Mouse (Mus musculus) intestine, postnatal 0 days (tissue): ENCODE results near the gene Zfp709. TPM values are rescaled to one million over a fixed set of nuclear protein-coding genes. Genes with fewer than 3 reads are reported as not detected.
"Not testable (repeated sequence)": the region's sequence is repeated elsewhere in the genome, so short reads cannot be mapped to it uniquely, and the experiment has no call there.

ENCODE experiments used
- ATAC-seq: fragments of 200-750 bp; cut with Nextera tagmentation; 2 replicates; pipeline ENCODE4 v1.8.0; 2017; ENCODE audit warnings: mild to moderate bottlenecking, moderate TSS enrichment, moderate library complexity
- H3K27ac ChIP-seq: fragments of 300-500 bp; sonication (generic); 2 replicates; pipeline ENCODE4 v1.5.1; 2014; ENCODE audit warnings: mild to moderate bottlenecking, low read depth, low read length, moderate library complexity
- H3K27me3 ChIP-seq: fragments of 300-500 bp; sonication (generic); replicated peaks from 2 replicates; pipeline ENCODE4 v1.6.1; 2014; ENCODE audit warnings: low read length, mixed read lengths; ENCODE audit not compliant: control insufficient read depth, insufficient read depth
- H3K36me3 ChIP-seq: fragments of 300-500 bp; sonication (generic); 2 replicates; pipeline ENCODE4 v1.6.1; 2014; ENCODE audit warnings: mild to moderate bottlenecking, moderate library complexity; ENCODE audit not compliant: control insufficient read depth, insufficient read depth
- H3K4me1 ChIP-seq: fragments of 300-500 bp; sonication (generic); replicated peaks from 2 replicates; pipeline ENCODE4 v1.6.1; 2014; ENCODE audit warnings: antibody characterized with exemption, low read length, mixed read lengths; ENCODE audit not compliant: control insufficient read depth, insufficient read depth
- H3K4me2 ChIP-seq: fragments of 300-500 bp; sonication (generic); replicated peaks from 2 replicates; pipeline ENCODE4 v1.6.1; 2014; ENCODE audit warnings: low read depth, mild to moderate bottlenecking, moderate library complexity
- H3K4me3 ChIP-seq: fragments of 300-500 bp; sonication (generic); 2 replicates; pipeline ENCODE4 v1.5.1; 2014; ENCODE audit warnings: low read depth, low read length
- H3K9ac ChIP-seq: fragments of 300-500 bp; sonication (generic); 2 replicates; pipeline ENCODE4 v1.6.1; 2014; ENCODE audit warnings: mild to moderate bottlenecking, low read depth, low read length
- H3K9me3 ChIP-seq: fragments of 300-500 bp; sonication (generic); 2 replicates; pipeline ENCODE4 v1.6.1; 2016; ENCODE audit warnings: mixed run types; ENCODE audit not compliant: control insufficient read depth
- CTCF ChIP-seq: sonication (generic); IDR thresholded peaks from 2 replicates; pipeline ENCODE4 v1.5.1; 2016; ENCODE audit warnings: low read depth, mild to moderate bottlenecking, control low read depth, antibody characterized with exemption, moderate library complexity
- WGBS: fragments of 180-500 bp; shearing (Covaris S2); extraction: QIAGEN DNeasy Blood & Tissue Kit; methylation state at CpG from one replicate; pipeline ENCODE4 v1.1.7; 2014; 5-methylcytosine and 5-hydroxymethylcytosine counted together
- polyA plus RNA-seq: library from polyadenylated mRNA; unstranded; fragments of >200 nt; fragmentation: Nextera tagmentation; extraction: Ambion mirVana; gene quantifications from 2 replicates; pipeline ENCODE4 v1.2.1, GENCODE M21; 2015

Zfp709 gene
- polyA plus RNA-seq, 1 experiment from 2014 or later = 4.0 TPM

GRCm38 (mm10) chr8:71856630-71857328 lies 25.0 kb upstream of the Zfp709 start:
- H3K27me3 ChIP-seq, H3K9me3 ChIP-seq, H3K4me2 ChIP-seq, H3K36me3 ChIP-seq, H3K27ac ChIP-seq, H3K4me1 ChIP-seq, H3K4me3 ChIP-seq, ATAC-seq, H3K9ac ChIP-seq: not testable (repeated sequence)
- WGBS = 80% methylated on average over 8 of the region's 10 CpGs

DNA sequence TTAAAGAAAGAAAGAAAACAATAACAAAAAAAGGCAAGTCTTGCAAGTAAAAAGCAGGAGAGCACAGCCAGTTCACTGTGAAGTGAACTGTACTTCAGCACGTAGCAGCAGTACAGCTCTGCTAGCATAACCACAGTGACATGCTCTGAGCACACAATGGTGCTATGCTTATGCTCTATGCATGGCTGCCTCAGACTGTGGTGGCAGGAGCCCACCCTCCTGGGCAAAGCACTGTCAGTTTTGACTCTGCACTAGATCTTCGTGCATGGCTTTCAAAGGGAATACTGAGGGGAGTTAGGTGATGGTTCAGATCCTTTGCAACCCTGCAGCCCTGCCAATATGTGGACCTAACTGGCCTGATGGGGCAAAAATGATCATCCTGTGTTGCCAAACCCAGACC lies 24.5 kb upstream of the Zfp709 start:
- H3K9ac ChIP-seq, ATAC-seq, H3K27me3 ChIP-seq, H3K4me1 ChIP-seq, H3K36me3 ChIP-seq, H3K27ac ChIP-seq, H3K4me2 ChIP-seq, H3K9me3 ChIP-seq, H3K4me3 ChIP-seq: not testable (repeated sequence)
- 84% methylated on average over 2 of the region's 2 CpGs for WGBS

DNA sequence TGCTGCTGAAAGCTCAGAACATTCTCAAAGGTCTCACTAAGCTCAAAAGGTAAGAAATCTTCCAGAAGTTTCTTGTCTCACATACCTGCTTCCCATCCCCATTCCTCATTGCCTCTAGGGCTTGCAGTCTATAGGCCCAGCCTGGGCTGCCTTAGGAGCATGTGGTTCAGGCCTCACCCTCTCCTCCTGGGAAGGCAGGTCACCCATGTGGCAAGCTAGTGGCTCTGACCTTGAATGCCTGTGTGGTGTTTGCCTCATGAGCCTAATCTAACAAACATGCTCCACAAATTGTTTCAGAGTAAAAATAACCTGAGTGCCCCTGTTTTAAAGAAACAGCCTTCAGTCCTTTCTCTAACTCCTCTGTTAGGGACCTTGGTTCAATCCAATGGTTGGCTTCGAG lies 20.3 kb upstream of the Zfp709 start:
- H3K4me1 ChIP-seq, H3K36me3 ChIP-seq, H3K4me2 ChIP-seq, ATAC-seq, H3K27me3 ChIP-seq, H3K4me3 ChIP-seq, H3K9ac ChIP-seq, H3K9me3 ChIP-seq, H3K27ac ChIP-seq: not testable (repeated sequence)
- WGBS = 88% methylated on average over 1 of the region's 1 CpGs

- H3K4me2 ChIP-seq, H3K4me1 ChIP-seq, H3K36me3 ChIP-seq, H3K27ac ChIP-seq, ATAC-seq, H3K9me3 ChIP-seq, H3K9ac ChIP-seq, H3K4me3 ChIP-seq, H3K27me3 ChIP-seq: not testable (repeated sequence)
Measured at GRCm38 (mm10) chr8:71862038-71862437, 19.8 kb upstream of the Zfp709 start.

DNA sequence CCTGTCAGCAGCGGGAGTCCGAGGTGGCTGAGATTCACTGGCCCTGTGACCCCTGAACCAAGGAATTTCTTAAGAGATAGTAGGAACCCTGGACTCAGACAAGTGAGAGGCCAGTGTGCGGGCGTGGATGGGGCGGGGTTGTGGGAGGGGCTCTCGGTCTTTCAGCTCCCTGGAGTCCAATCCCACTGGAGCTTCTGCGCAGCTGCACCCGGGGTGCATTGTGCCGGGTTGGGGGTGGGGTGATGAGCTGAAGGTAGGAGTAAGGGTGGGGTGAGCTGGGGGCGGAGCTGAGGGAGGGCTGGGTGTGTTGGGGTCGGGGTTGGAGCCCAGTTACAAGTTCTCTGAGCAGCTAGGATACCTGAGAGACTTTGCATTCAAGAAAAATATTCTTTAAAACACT lies 18.8 kb downstream of the Zfp709 start:
- not testable (repeated sequence) for H3K36me3 ChIP-seq, H3K4me1 ChIP-seq

DNA sequence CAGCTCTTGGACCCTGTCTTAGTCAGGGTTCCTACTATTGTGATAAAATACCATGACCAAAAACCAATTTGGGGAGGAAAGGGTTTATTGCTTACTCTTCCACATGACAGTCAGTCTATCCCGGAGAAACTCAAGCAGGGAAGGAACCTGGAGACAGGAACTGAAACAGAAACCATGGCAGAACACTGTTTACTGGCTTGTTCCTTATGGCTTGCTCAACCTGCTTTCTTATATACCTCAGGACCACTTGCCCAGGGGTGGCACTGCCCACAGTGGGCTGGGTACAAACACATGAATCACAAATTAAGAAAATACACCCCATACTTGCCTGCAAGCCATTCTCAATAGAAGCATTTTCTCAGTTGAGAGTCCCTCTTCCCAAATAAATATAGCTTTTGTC lies 21.3 kb downstream of the Zfp709 start:
- 58% methylated on average over 1 of the region's 1 CpGs for WGBS
- not testable (repeated sequence) for H3K27me3 ChIP-seq, H3K36me3 ChIP-seq, H3K4me3 ChIP-seq, H3K4me2 ChIP-seq, H3K27ac ChIP-seq, ATAC-seq, H3K4me1 ChIP-seq, H3K9me3 ChIP-seq, H3K9ac ChIP-seq

More for the DNA sequence above, 18.8 kb downstream of the Zfp709 start:
- not testable (repeated sequence) for ATAC-seq, H3K4me3 ChIP-seq, H3K9me3 ChIP-seq, H3K27ac ChIP-seq, H3K9ac ChIP-seq, H3K4me2 ChIP-seq, H3K27me3 ChIP-seq
- WGBS = 43% methylated on average over 11 of the region's 11 CpGs

DNA sequence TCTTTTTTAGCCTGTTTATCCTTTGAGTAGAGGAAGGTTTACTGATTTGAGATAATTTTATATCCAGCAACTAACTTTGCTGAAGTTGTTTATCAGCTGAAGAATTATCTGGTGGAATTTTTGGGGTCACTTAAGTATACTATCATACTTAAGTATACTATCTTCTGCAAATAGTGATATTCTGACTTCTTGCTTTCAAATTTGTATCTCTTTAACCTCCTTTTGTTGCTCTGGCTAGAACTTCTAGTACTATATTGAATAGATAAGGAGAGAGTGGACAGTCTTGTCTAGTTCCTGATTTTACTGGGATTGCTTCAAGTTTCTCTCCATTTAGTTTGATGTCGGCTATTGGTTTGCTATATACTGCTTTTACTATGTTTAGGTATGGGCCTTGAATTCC lies 25.0 kb downstream of the Zfp709 start:
- no peak for TF ChIP-seq CTCF
- no peak overlapping the region for H3K27ac ChIP-seq
- H3K4me2 ChIP-seq = no peak overlapping the region
- H3K27me3 ChIP-seq = no peaks in the 10 kb centered on the region
- H3K4me3 ChIP-seq = no peak overlapping the region
- no peak overlapping the region for H3K9ac ChIP-seq
- H3K9me3 ChIP-seq = no peaks in the 10 kb centered on the region
- no peak for ATAC-seq
- H3K4me1 ChIP-seq = no peaks in the 10 kb centered on the region
- no peaks in the 10 kb centered on the region for H3K36me3 ChIP-seq
- 95% methylated on average over 1 of the region's 1 CpGs for WGBS
